Mouse (Mus musculus): Measurements from ENCODE around the gene Sgcd. TPM values are rescaled to one million over a fixed set of nuclear protein-coding genes. Genes with fewer than 3 reads are reported as not detected.

The Sgcd gene
- polyA plus RNA-seq, 1 experiment from 2014 or later: 1.2 TPM

DNA sequence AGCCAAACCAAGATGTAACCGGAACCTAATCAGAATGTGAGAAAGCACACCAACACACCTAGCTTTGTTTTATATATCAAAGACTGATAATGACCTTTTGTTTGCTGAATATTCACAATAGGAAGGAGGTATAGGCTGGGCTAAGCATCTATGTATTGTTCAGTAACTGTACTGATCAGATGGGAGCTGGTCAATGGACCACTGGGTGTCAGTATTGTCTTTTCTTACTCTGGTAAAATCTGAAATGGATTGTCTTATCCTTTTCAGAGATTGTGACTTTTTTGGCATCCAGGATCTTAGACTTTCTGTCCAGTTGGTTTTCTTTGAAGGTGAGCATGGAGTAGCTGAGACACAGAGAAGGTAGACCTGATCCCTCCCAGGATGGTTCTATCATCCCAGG lies 1068.5 kb downstream of the Sgcd start:
- H3K27ac ChIP-seq (ENCODE audit: low read length): no peak overlapping the region
- H3K9me3 ChIP-seq (ENCODE audit: low read length): no peaks in the 10 kb centered on the region
- no peaks in the 10 kb centered on the region for H3K27me3 ChIP-seq (replicated peaks; ENCODE audit: insufficient read depth, low read length)
- no peaks in the 10 kb centered on the region for H3K4me1 ChIP-seq (ENCODE audit: insufficient read depth, low read depth, low read length)
- no peak overlapping the region for H3K9ac ChIP-seq (replicated peaks; ENCODE audit: low read depth)
- 85% methylated on average over 1 of the region's 1 CpGs for WGBS
- TF ChIP-seq CTCF (IDR thresholded peaks at IDR 0.05): peak; percentile 40
- no peak for TF ChIP-seq EP300 (IDR thresholded peaks at IDR 0.05)
- H3K4me2 ChIP-seq (replicated peaks; ENCODE audit: low read depth, low read length): no peak overlapping the region
- ATAC-seq: no peak
- H3K4me3 ChIP-seq (ENCODE audit: low read depth, low read length): no peak overlapping the region
- DNase-seq (ENCODE audit: low spot score): peak; percentile 11
- no peaks in the 10 kb centered on the region for H3K36me3 ChIP-seq (ENCODE audit: insufficient read depth, low read length)

DNA sequence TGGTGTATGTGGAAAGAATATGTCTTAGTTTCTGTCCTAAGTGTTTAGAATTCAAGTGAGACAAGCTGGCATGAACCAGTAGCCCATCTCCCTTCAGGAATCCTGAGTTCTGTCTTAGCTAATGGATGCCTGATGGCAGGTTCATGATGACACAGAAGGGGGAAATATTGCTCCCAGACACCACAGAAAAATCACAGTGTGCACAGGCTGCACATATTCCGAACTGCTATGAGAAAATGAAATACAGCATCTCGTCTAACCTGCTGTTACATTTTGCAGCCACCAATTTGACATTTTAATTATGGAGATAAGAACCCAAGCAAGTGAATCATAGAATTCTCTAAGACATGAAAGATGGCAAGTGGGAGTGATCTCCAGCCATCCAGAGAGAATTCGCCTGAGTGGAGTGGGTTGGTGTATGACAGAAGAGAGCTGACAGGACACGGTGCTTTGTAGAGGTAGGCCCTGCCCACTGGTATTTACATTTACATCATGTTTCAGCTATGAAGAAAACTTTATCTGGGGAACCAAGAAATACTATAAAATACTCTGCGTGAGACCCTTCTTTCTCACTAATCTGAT lies 1076.0 kb downstream of the Sgcd start:
- WGBS: 70% methylated on average over 5 of the region's 5 CpGs
- no peak for ATAC-seq
- TF ChIP-seq CTCF (IDR thresholded peaks at IDR 0.05) (no peak), EP300 (IDR thresholded peaks at IDR 0.05) (no peak)

DNA sequence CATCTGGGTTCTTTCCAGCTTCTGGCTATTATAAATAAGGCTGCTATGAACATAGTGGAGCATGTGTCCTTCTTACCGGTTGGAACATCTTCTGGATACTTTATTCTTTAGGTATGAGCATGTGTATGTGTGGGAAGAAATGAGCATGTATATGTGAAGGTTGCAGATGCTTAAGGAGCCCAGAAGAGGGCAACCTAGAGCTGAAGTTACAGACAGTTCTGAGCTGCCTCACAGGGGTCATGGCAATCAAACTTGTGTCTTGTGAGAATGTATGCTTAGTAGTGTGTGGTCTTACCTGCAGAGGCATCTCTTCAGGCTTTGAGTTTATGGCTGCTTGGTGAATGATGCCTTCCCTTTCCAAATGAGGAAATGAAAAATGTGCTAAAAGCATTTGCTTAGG lies 1084.5 kb downstream of the Sgcd start:
- Histone ChIP-seq H3K9ac (replicated peaks; ENCODE audit: low read depth) (no peak overlapping the region), H3K9me3 (ENCODE audit: low read length) (no peaks in the 10 kb centered on the region), H3K4me3 (ENCODE audit: low read depth, low read length) (no peak overlapping the region), H3K4me1 (ENCODE audit: insufficient read depth, low read depth, low read length) (no peaks in the 10 kb centered on the region), H3K36me3 (ENCODE audit: insufficient read depth, low read length) (no peaks in the 10 kb centered on the region), H3K27me3 (replicated peaks; ENCODE audit: insufficient read depth, low read length) (no peaks in the 10 kb centered on the region), H3K27ac (ENCODE audit: low read length) (no peak overlapping the region), H3K4me2 (replicated peaks; ENCODE audit: low read depth, low read length) (no peak overlapping the region)
- DNase-seq (ENCODE audit: low spot score): no peak
- 77% methylated on average over 1 of the region's 1 CpGs for WGBS
- TF ChIP-seq EP300 (IDR thresholded peaks at IDR 0.05) (no peak), CTCF (IDR thresholded peaks at IDR 0.05) (no peak)
- no peak for ATAC-seq

More for the DNA sequence above, 1076.0 kb downstream of the Sgcd start:
- no peaks in the 10 kb centered on the region for H3K4me1 ChIP-seq (ENCODE audit: insufficient read depth, low read depth, low read length)
- no peak overlapping the region for H3K27ac ChIP-seq (ENCODE audit: low read length)
- no peak overlapping the region for H3K4me3 ChIP-seq (ENCODE audit: low read depth, low read length)
- no peaks in the 10 kb centered on the region for H3K36me3 ChIP-seq (ENCODE audit: insufficient read depth, low read length)
- H3K9me3 ChIP-seq (ENCODE audit: low read length): no peaks in the 10 kb centered on the region
- no peak for DNase-seq (ENCODE audit: low spot score)
- no peak overlapping the region for H3K4me2 ChIP-seq (replicated peaks; ENCODE audit: low read depth, low read length)
- H3K9ac ChIP-seq (replicated peaks; ENCODE audit: low read depth): no peak overlapping the region
- no peaks in the 10 kb centered on the region for H3K27me3 ChIP-seq (replicated peaks; ENCODE audit: insufficient read depth, low read length)

DNA sequence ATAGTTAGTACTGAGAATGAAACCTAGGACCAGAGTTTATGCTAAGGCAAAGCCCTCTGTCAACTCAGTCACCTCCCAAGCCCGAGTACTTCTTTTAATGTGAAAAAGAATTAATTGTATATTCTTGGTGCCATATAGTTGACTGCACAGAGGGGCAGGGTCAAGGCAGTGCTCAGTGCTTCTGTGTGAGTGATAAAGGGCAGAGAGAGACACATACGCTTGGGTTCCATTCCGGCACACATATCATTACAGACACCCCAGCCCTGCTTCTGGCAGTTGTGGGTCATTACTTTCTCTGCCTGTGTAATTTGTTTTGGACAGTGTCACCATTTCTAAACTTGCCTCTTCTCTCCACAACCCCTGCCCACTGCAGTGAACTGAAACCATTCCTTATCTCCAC lies 1099.7 kb downstream of the Sgcd start:
- H3K27me3 ChIP-seq (replicated peaks; ENCODE audit: insufficient read depth, low read length): no peaks in the 10 kb centered on the region
- TF ChIP-seq EP300 (IDR thresholded peaks at IDR 0.05): no peak
- no peak for TF ChIP-seq CTCF (IDR thresholded peaks at IDR 0.05)
- H3K4me2 ChIP-seq (replicated peaks; ENCODE audit: low read depth, low read length): no peak overlapping the region
- DNase-seq (ENCODE audit: low spot score) (no peak), ATAC-seq (no peak)
- no peaks in the 10 kb centered on the region for H3K9me3 ChIP-seq (ENCODE audit: low read length)
- H3K36me3 ChIP-seq (ENCODE audit: insufficient read depth, low read length): no peaks in the 10 kb centered on the region
- no peak overlapping the region for H3K9ac ChIP-seq (replicated peaks; ENCODE audit: low read depth)
- H3K27ac ChIP-seq (ENCODE audit: low read length): no peak overlapping the region
- 44% methylated on average over 3 of the region's 3 CpGs for WGBS
- no peak overlapping the region for H3K4me3 ChIP-seq (ENCODE audit: low read depth, low read length)
- H3K4me1 ChIP-seq (ENCODE audit: insufficient read depth, low read depth, low read length): no peaks in the 10 kb centered on the region

DNA sequence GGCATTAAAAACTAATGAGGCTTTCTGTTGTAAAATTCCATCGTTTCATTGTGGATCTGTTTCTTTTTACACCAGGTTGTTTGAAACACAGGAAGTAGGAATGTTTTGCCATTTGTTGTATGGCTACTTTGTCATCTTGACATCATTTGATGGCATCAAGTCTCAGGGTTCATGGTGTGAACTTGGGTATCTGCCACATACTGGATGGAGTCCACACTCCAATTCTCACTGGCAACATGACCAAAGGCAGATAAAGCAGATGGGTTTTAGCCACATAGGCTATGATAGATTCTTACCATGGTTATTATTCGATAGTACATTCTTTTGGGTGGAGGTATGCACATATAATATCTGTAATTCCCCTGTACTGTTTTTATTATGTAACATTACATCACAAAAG lies 1106.3 kb downstream of the Sgcd start:
- Histone ChIP-seq H3K4me2 (replicated peaks; ENCODE audit: low read depth, low read length) (no peak overlapping the region), H3K4me3 (ENCODE audit: low read depth, low read length) (no peak overlapping the region), H3K27me3 (replicated peaks; ENCODE audit: insufficient read depth, low read length) (no peaks in the 10 kb centered on the region), H3K4me1 (ENCODE audit: insufficient read depth, low read depth, low read length) (no peaks in the 10 kb centered on the region), H3K9me3 (ENCODE audit: low read length) (no peaks in the 10 kb centered on the region), H3K9ac (replicated peaks; ENCODE audit: low read depth) (no peak overlapping the region), H3K36me3 (ENCODE audit: insufficient read depth, low read length) (no peaks in the 10 kb centered on the region), H3K27ac (ENCODE audit: low read length) (no peak overlapping the region)
- 65% methylated on average over 2 of the region's 2 CpGs for WGBS
- no peak for ATAC-seq
- TF ChIP-seq CTCF (IDR thresholded peaks at IDR 0.05): no peak
- no peak for TF ChIP-seq EP300 (IDR thresholded peaks at IDR 0.05)
- no peak for DNase-seq (ENCODE audit: low spot score)

DNA sequence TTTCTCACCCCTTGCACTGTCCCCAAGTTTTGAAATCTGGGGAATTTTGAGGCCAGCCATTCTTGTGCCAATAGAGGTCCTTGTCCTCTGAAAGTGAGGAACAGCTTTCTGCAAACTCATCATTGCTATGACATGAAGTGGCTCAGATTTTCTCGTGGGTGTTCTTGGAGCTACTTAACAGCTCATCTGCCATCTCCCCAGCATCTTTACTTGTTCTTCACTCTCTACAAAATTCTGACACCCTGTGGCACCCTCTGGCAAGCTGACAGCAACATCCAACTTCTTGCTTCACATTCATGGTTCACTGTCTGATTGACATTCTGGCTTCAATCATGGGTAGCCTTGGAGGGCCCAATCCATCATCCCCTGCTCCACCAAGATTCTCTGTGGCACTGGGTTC lies 1113.0 kb downstream of the Sgcd start:
- H3K27me3 ChIP-seq (replicated peaks; ENCODE audit: insufficient read depth, low read length): no peaks in the 10 kb centered on the region
- TF ChIP-seq CTCF (IDR thresholded peaks at IDR 0.05) (no peak), EP300 (IDR thresholded peaks at IDR 0.05) (no peak)

DNA sequence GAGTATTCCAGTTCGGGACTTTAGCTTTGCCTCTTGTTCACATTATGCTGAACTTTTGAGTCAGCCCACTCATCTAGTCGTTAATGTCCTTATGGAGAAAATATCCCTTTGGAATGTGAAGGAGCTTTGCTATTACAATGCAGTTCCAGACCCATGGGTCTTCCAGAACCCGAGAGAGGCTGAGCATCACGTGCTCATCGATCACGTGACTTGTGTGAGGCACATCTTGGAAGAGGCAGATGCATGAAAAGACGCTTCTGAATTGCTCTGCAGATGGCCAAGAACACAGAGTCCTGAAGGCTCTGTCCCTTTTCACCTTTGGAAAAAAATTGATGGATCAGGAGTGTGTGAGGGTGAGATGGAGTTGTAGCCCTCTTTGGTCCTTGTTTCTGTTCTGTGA lies 1120.2 kb downstream of the Sgcd start:
- no peaks in the 10 kb centered on the region for H3K4me1 ChIP-seq (ENCODE audit: insufficient read depth, low read depth, low read length)
- DNase-seq (ENCODE audit: low spot score) (no peak), ATAC-seq (no peak)
- H3K4me2 ChIP-seq (replicated peaks; ENCODE audit: low read depth, low read length): no peak overlapping the region
- no peak for TF ChIP-seq EP300 (IDR thresholded peaks at IDR 0.05)
- TF ChIP-seq CTCF (IDR thresholded peaks at IDR 0.05): no peak
- WGBS: 68% methylated on average over 7 of the region's 7 CpGs
- H3K36me3 ChIP-seq (ENCODE audit: insufficient read depth, low read length): no peaks in the 10 kb centered on the region
- H3K27ac ChIP-seq (ENCODE audit: low read length): no peak overlapping the region
- H3K9ac ChIP-seq (replicated peaks; ENCODE audit: low read depth): no peak overlapping the region
- H3K27me3 ChIP-seq (replicated peaks; ENCODE audit: insufficient read depth, low read length): no peaks in the 10 kb centered on the region
- H3K9me3 ChIP-seq (ENCODE audit: low read length): no peaks in the 10 kb centered on the region
- no peak overlapping the region for H3K4me3 ChIP-seq (ENCODE audit: low read depth, low read length)

More for the DNA sequence above, 1113.0 kb downstream of the Sgcd start:
- H3K4me2 ChIP-seq (replicated peaks; ENCODE audit: low read depth, low read length): no peak overlapping the region
- no peak overlapping the region for H3K27ac ChIP-seq (ENCODE audit: low read length)
- no peaks in the 10 kb centered on the region for H3K4me1 ChIP-seq (ENCODE audit: insufficient read depth, low read depth, low read length)
- DNase-seq (ENCODE audit: low spot score) (no peak), ATAC-seq (no peak)
- no peak overlapping the region for H3K9ac ChIP-seq (replicated peaks; ENCODE audit: low read depth)
- no peaks in the 10 kb centered on the region for H3K36me3 ChIP-seq (ENCODE audit: insufficient read depth, low read length)
- 66% methylated on average over 1 of the region's 1 CpGs for WGBS
- no peaks in the 10 kb centered on the region for H3K9me3 ChIP-seq (ENCODE audit: low read length)
- no peak overlapping the region for H3K4me3 ChIP-seq (ENCODE audit: low read depth, low read length)

Measured in lung, postnatal 0 days (tissue).